Mouse (Mus musculus) cerebellum, adult 9-10 months (tissue): ENCODE measurements around the gene Mageb16.

Source experiments
- DNase-seq: peaks from one replicate; pipeline ENCODE4 v3.0.0; 2022

The Mageb16 gene

GRCm38 (mm10) chrX:79671411-79671810, at the start of gene Mageb16:
Gene Mageb16 (minus strand): TSS chrX:79671435.
- DNase-seq: no peak

GRCm38 (mm10) chrX:79651091-79651490, 20.1 kb downstream of the Mageb16 start:
- no peak for DNase-seq

GRCm38 (mm10) chrX:79635396-79635795, 35.8 kb downstream of the Mageb16 start:
- no peak for DNase-seq

GRCm38 (mm10) chrX:79606462-79606861, 64.8 kb downstream of the Mageb16 start:
- DNase-seq: no peak
